Mouse (Mus musculus) hindbrain, postnatal 0 days (tissue): ENCODE results near the gene Anks1b. TPM values are rescaled to one million over a fixed set of nuclear protein-coding genes. Genes with fewer than 3 reads are reported as not detected.

Experiments
- ATAC-seq: fragments of 200-750 bp; cut with Nextera tagmentation; 2 replicates; pipeline ENCODE4 v1.8.0; 2017; ENCODE audit warnings: mild to moderate bottlenecking, moderate TSS enrichment, moderate library complexity
- DNase-seq: peaks from one replicate; pipeline ENCODE4 v3.0.0-alpha.2; 2015; ENCODE audit warnings: low spot score
- H3K27ac ChIP-seq: fragments of 300-500 bp; sonication (generic); 2 replicates; pipeline ENCODE4 v1.5.1; 2014; ENCODE audit warnings: mild to moderate bottlenecking
- H3K27me3 ChIP-seq: fragments of 300-500 bp; sonication (generic); 2 replicates; pipeline ENCODE4 v1.6.1; 2014; ENCODE audit warnings: low read length, mixed read lengths; ENCODE audit not compliant: insufficient read depth
- H3K36me3 ChIP-seq: fragments of 300-500 bp; sonication (generic); 2 replicates; pipeline ENCODE4 v1.6.1; 2014; ENCODE audit warnings: low read length, mixed read lengths; ENCODE audit not compliant: insufficient read depth
- H3K4me1 ChIP-seq: fragments of 300-500 bp; sonication (generic); 2 replicates; pipeline ENCODE4 v1.6.1; 2014; ENCODE audit warnings: antibody characterized with exemption, low read length, mixed read lengths; ENCODE audit not compliant: insufficient read depth
- H3K4me2 ChIP-seq: fragments of 300-500 bp; sonication (generic); 2 replicates; pipeline ENCODE4 v1.6.1; 2014; ENCODE audit warnings: low read depth, mild to moderate bottlenecking, low read length, moderate library complexity, mixed read lengths
- H3K4me3 ChIP-seq: fragments of 300-500 bp; sonication (generic); 2 replicates; pipeline ENCODE4 v1.5.1; 2014; ENCODE audit warnings: low read length
- H3K9ac ChIP-seq: fragments of 300-500 bp; sonication (generic); replicated peaks from 2 replicates; pipeline ENCODE4 v1.6.1; 2014; ENCODE audit warnings: mild to moderate bottlenecking, low read length, moderate library complexity, mixed read lengths
- H3K9me3 ChIP-seq: fragments of 300-500 bp; sonication (generic); 2 replicates; pipeline ENCODE4 v1.6.1; 2016; ENCODE audit warnings: low read length, mixed read lengths
- CTCF ChIP-seq: IDR thresholded peaks from 2 replicates; pipeline ENCODE4 v1.5.1; 2016; ENCODE audit warnings: antibody characterized with exemption, control low read depth, low read depth
- WGBS: fragments of 180-500 bp; shearing (Covaris S2); extraction: QIAGEN DNeasy Blood & Tissue Kit; methylation state at CpG from one replicate; pipeline ENCODE4 v1.1.7; 2014; 5-methylcytosine and 5-hydroxymethylcytosine counted together
- polyA plus RNA-seq: library from polyadenylated mRNA; unstranded; fragments of >200 nt; fragmentation: Nextera tagmentation; extraction: Ambion mirVana; gene quantifications from 2 replicates; pipeline ENCODE4 v1.2.1, GENCODE M21; 2015
- total RNA-seq: library from RNA; depleted of rRNA; stranded (reverse); fragments of >200 nt; gene quantifications from 2 replicates; pipeline ENCODE4 v1.2.3, GENCODE M21; 2014

The Anks1b gene
- total and polyA plus RNA-seq, 2 experiments from 2014 or later, result 104 to 156 TPM

DNA sequence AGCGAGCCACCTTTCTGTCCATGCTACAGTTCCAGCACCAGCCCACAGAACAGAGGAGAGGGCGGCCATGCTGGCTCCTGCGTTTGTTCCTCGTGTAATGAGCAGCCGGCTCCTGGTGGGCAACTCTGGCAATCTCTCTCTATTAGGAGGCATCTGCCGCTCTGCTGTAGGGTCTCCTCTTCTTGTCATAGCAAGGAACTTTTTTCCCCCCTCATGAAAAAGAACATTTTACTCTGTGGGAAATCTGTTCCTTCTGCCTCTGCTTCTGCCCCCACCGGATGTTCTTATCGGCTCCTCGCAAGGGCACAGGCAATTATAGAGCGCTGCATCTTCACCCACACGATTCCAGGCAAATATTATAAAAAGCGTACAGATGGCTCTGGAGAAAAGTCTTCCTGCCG is 850.6 kb downstream of the Anks1b start:
- WGBS, result 71% methylated on average over 13 of the region's 13 CpGs

DNA sequence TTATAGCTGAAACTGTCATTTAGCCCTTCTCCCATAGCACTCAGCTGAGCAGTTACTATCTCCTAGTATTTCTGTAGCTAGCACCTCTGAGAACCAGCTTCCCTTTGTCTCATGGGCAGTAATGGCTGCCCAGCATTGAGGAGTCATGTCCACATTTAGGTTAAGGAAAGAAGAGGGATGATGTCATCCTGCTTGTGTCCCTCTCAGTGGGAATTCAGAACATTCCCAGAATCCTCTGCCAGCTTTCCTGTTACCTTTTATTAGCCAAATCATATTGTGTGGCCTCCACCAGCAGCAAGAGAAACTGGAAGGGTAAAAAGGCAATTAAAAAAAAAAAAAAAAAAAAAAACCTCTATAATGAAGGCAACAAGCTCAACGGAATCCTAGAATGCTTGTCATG is 851.6 kb downstream of the Anks1b start:
- 72% methylated on average over 1 of the region's 1 CpGs for WGBS
- no peaks in the 10 kb centered on the region for H3K4me1 ChIP-seq
- no peak overlapping the region for H3K4me2 ChIP-seq
- TF ChIP-seq CTCF, result no peak
- H3K4me3 ChIP-seq, result no peak overlapping the region
- ATAC-seq (no peak), DNase-seq (no peak)
- no peaks in the 10 kb centered on the region for H3K9me3 ChIP-seq
- no peaks in the 10 kb centered on the region for H3K36me3 ChIP-seq
- H3K27ac ChIP-seq, result no peak overlapping the region
- no peaks in the 10 kb centered on the region for H3K27me3 ChIP-seq
- H3K9ac ChIP-seq, result no peak overlapping the region

More for the DNA sequence above, 850.6 kb downstream of the Anks1b start:
- ATAC-seq (no peak), DNase-seq (no peak)
- TF ChIP-seq CTCF, result no peak
- Histone ChIP-seq H3K4me1 (no peaks in the 10 kb centered on the region), H3K36me3 (no peaks in the 10 kb centered on the region), H3K4me2 (no peak overlapping the region), H3K9ac (no peak overlapping the region), H3K27ac (peak overlapping the region; percentile 28; the same call in 1 of the 2 replicates), H3K9me3 (no peaks in the 10 kb centered on the region), H3K4me3 (no peak overlapping the region), H3K27me3 (no peaks in the 10 kb centered on the region)

GRCm38 (mm10) chr10:90728401-90729358 is 855.4 kb downstream of the Anks1b start:
- peak overlapping the region; percentile 10; the same call in 1 of the 2 replicates for H3K4me3 ChIP-seq
- peak; percentile 86 for TF ChIP-seq CTCF
- no peaks in the 10 kb centered on the region for H3K36me3 ChIP-seq
- DNase-seq, result peak; percentile 95
- peak overlapping the region; percentile 17 for H3K9ac ChIP-seq
- no peaks in the 10 kb centered on the region for H3K4me1 ChIP-seq
- peak overlapping the region; percentile 52 for H3K4me2 ChIP-seq
- H3K9me3 ChIP-seq, result no peaks in the 10 kb centered on the region
- 23% methylated on average over 22 of the region's 22 CpGs for WGBS
- no peaks in the 10 kb centered on the region for H3K27me3 ChIP-seq
- ATAC-seq, result peak; percentile 85
- H3K27ac ChIP-seq, result peak overlapping the region; percentile 11; the same call in 1 of the 2 replicates

- Histone ChIP-seq H3K27ac (0 out of 2 replicates have a peak overlapping the region, but pooled peaks have one; percentile 11), H3K9ac (no peak overlapping the region; the same call in 1 of the 2 replicates), H3K4me3 (no peak overlapping the region), H3K27me3 (no peaks in the 10 kb centered on the region), H3K9me3 (no peaks in the 10 kb centered on the region), H3K36me3 (no peaks in the 10 kb centered on the region), H3K4me1 (no peaks in the 10 kb centered on the region), H3K4me2 (peak overlapping the region; percentile 32)
- DNase-seq, result no peak
- no peak for TF ChIP-seq CTCF
- 44% methylated on average over 10 of the region's 10 CpGs for WGBS
- ATAC-seq, result no peak; the same call in 1 of the 2 replicates
Measured at GRCm38 (mm10) chr10:90729527-90729926, 856.2 kb downstream of the Anks1b start.

GRCm38 (mm10) chr10:90732823-90733222 is 859.5 kb downstream of the Anks1b start:
- ATAC-seq (no peak), DNase-seq (no peak)
- Histone ChIP-seq H3K4me3 (no peak overlapping the region), H3K36me3 (no peaks in the 10 kb centered on the region), H3K4me1 (no peaks in the 10 kb centered on the region), H3K4me2 (no peak overlapping the region), H3K27me3 (no peaks in the 10 kb centered on the region), H3K9ac (no peak overlapping the region), H3K9me3 (no peaks in the 10 kb centered on the region), H3K27ac (no peak overlapping the region)
- no peak for TF ChIP-seq CTCF
- 56% methylated on average over 4 of the region's 4 CpGs for WGBS

DNA sequence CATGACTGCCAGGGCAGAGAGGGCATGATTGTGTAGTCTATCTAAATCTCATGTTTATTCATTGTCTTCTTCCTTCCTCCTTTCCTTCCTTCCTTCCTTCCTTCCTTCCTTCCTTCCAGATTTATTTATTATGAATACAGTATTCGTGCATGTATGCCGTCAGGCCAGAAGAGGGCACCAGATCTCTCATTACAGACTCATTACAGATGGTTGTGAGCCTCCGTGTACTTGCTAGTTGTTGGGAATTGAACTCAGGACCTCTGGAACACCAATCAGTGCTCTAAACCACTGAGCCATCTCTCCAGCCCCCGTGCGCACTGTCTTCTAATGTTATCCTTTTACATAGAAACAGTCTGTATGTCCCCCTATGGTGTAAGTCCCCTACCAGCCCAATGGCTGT is 860.3 kb downstream of the Anks1b start:
- Histone ChIP-seq H3K27ac (no peak overlapping the region), H3K9ac (no peak overlapping the region), H3K36me3 (no peaks in the 10 kb centered on the region), H3K27me3 (no peaks in the 10 kb centered on the region), H3K4me3 (no peak overlapping the region), H3K4me1 (no peaks in the 10 kb centered on the region), H3K4me2 (no peak overlapping the region), H3K9me3 (no peaks in the 10 kb centered on the region)
- peak; percentile 76 for DNase-seq
- peak; percentile 77 for TF ChIP-seq CTCF
- ATAC-seq, result no peak
- WGBS, result 26% methylated on average over 5 of the region's 5 CpGs

DNA sequence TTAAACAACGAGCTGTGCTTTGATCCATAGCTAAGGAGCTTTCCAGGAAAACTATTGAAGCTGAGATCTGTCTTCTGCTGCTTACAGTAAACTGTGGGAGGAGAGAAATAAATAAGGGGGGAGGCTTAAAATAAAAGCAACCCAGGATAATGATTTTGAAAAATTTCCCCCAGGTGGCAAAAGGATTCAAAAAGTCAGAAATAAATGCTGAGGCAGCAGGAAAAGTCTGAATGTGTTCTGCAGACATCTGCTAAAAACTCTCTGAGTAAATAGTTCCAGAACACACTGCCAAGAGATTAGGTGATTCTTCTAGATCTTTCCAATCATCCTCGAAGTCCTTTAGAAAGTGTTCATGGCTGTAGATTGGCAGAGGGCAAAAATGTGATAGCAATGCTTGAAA is 865.2 kb downstream of the Anks1b start:
- no peak for DNase-seq
- Histone ChIP-seq H3K9me3 (no peaks in the 10 kb centered on the region), H3K4me2 (no peak overlapping the region), H3K4me3 (no peak overlapping the region), H3K27me3 (no peaks in the 10 kb centered on the region), H3K9ac (no peak overlapping the region), H3K4me1 (no peaks in the 10 kb centered on the region), H3K27ac (no peak overlapping the region), H3K36me3 (no peaks in the 10 kb centered on the region)
- ATAC-seq, result no peak
- WGBS, result 68% methylated on average over 2 of the region's 2 CpGs
- no peak for TF ChIP-seq CTCF
